Mouse (Mus musculus): ENCODE measurements around the gene G530012D18Rik. TPM values are rescaled to one million over a fixed set of nuclear protein-coding genes. Genes with fewer than 3 reads are reported as not detected.

G530012D18Rik gene
- polyA plus RNA-seq (2012; fragmentation: generic; extraction: Trizol): under 1 TPM in 1 of 2 experiments, not detected in 1; 0.38 TPM

DNA sequence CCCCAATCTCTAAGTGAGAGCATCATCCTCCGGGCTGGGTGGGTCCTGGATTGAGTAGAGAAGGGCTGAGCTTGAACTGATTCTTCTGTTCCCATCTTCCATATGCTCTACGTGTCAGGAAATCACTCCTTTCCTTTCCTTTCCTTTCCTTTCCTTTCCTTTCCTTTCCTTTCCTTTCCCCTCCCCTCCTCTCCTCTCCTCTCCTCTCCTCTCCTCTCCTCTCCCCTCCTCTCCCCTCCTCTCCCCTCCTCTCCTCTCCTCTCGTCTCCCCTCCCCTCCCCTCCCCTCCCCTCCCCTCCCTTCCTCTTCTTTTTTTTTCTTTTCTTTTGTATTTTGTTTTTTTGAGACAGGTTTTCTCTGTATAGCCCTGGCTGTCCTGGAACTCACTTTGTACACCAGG lies at the start of gene G530012D18Rik:
G530012D18Rik (plus strand) TSS at position 301 of the 400 bp plus-strand sequence.

DNA sequence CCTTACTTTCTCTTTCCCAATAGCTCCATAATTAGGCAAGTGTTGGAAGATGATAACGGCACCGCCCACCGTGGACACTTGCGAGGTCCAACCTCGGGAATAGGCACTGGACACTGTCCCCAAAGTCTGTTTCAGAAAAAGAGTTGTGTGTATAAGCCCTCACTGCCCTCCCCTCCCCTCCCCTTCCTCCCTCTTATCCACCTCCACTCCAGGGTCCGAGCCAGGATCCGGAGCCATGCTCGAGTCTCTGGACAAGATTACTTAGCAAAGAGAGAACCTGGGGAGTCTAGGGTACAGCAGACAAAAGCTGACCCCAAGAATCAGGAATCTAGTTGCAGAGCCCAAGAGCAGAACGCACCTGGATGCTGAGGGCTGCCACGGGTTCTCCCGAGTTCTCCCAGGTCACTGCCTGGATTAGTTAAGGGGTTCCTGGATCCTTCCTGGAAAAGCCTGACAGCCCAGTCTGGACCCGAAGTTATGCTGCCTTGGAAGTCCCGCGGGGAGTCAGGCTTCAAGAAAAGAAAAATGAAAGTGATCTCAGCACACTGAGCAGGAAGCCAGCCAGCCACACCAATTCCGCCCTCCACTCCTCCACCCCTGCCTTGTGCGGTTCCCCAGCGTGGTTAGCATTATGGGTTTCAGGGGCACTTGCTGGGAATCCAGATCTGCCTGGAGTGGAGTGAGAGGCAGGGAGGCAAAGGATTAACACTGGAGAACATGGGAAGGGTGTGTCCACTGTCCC lies 23.0 kb downstream of the G530012D18Rik start, which contains the start of gene Sp110:
Sp110 (minus strand) TSS at position 547 of the 742 bp plus-strand sequence.

DNA sequence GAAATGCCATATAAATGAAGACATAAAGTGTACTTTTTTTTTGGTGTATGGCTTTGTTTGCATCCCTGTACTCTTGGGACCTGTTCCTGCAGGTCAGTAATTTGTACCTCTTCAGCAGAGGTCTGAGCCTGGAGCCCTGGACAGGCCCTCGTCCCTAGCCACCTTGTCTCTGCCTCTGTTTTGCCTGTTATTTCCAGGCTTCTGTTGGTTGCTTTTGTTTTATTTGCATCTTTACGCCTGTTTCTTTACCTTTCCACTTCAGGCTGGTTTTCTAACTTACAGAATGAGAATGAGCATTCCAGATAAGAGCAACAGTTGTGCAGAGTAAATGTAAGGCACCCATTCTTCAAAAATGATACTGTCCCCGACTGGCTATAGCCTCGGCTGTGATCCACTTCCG lies 24.6 kb downstream of the G530012D18Rik start, which contains the start of gene Sp140:
Sp140 (plus strand) TSS at position 301 of the 400 bp plus-strand sequence.

Other genes with a start within 250 kb of the G530012D18Rik start
- gene Sp110, start 23.1 kb downstream of the G530012D18Rik start, polyA plus RNA-seq (2012; fragmentation: generic; extraction: Trizol): under 1 TPM; 0.04 to 0.57 TPM
- 1 to 10 TPM in 1 of 2 experiments, under 1 TPM in 1; 0.11 to 6.5 TPM for gene Sp140, start 24.7 kb downstream of the G530012D18Rik start, polyA plus RNA-seq (2012; fragmentation: generic; extraction: Trizol)
- 1 to 10 TPM in 1 of 2 experiments, under 1 TPM in 1; 0.20 to 2.0 TPM for gene Sp100, start 74.3 kb downstream of the G530012D18Rik start, polyA plus RNA-seq (2012; fragmentation: generic; extraction: Trizol)
- gene A630001G21Rik, start 203.0 kb downstream of the G530012D18Rik start, polyA plus RNA-seq (2012; fragmentation: generic; extraction: Trizol): under 1 TPM; 0.06 to 0.70 TPM
- 1 to 10 TPM; 1.4 to 9.6 TPM for gene Cab39, start 217.8 kb downstream of the G530012D18Rik start, polyA plus RNA-seq (2012; fragmentation: generic; extraction: Trizol)

Measured in C3H10T1/2 (cell line).